Mouse (Mus musculus) heart, postnatal 0 days (tissue): Measurements from ENCODE around the gene Gltp. TPM values are rescaled to one million over a fixed set of nuclear protein-coding genes. Genes with fewer than 3 reads are reported as not detected.

ENCODE experiments used
- ATAC-seq: fragments of 200-750 bp; cut with Nextera tagmentation; 2 replicates; pipeline ENCODE4 v1.8.0; 2017; ENCODE audit warnings: low read depth, moderate number of reproducible peaks, moderate library complexity; ENCODE audit not compliant: insufficient read depth
- DNase-seq: peaks from one replicate; pipeline ENCODE4 v3.0.0-alpha.2; 2016; ENCODE audit warnings: low spot score
- H3K27ac ChIP-seq: fragments of 300-500 bp; sonication (generic); 2 replicates; pipeline ENCODE4 v1.5.1; 2014; ENCODE audit warnings: low read depth, mild to moderate bottlenecking
- H3K27me3 ChIP-seq: fragments of 300-500 bp; sonication (generic); 2 replicates; pipeline ENCODE4 v1.6.1; 2014; ENCODE audit warnings: low read length, mixed read lengths; ENCODE audit not compliant: control insufficient read depth, insufficient read depth
- H3K36me3 ChIP-seq: fragments of 300-500 bp; sonication (generic); replicated peaks from 2 replicates; pipeline ENCODE4 v1.6.1; 2014; ENCODE audit warnings: low read length, mixed read lengths; ENCODE audit not compliant: control insufficient read depth, insufficient read depth
- H3K4me1 ChIP-seq: fragments of 300-500 bp; sonication (generic); 2 replicates; pipeline ENCODE4 v1.6.1; 2014; ENCODE audit warnings: antibody characterized with exemption; ENCODE audit not compliant: control insufficient read depth, insufficient read depth
- H3K4me2 ChIP-seq: fragments of 300-500 bp; sonication (generic); 2 replicates; pipeline ENCODE4 v1.6.1; 2014; ENCODE audit warnings: low read depth, mild to moderate bottlenecking, low read length, moderate library complexity
- H3K4me3 ChIP-seq: fragments of 300-500 bp; sonication (generic); 2 replicates; pipeline ENCODE4 v1.5.1; 2014; ENCODE audit warnings: low read depth, low read length
- H3K9ac ChIP-seq: fragments of 300-500 bp; sonication (generic); replicated peaks from 2 replicates; pipeline ENCODE4 v1.6.1; 2014; ENCODE audit warnings: low read depth, low read length, mixed read lengths
- H3K9me3 ChIP-seq: fragments of 300-500 bp; sonication (generic); replicated peaks from 2 replicates; pipeline ENCODE4 v1.6.1; 2016; ENCODE audit warnings: low read length; ENCODE audit not compliant: control insufficient read depth
- CTCF ChIP-seq: IDR thresholded peaks from 2 replicates; pipeline ENCODE4 v1.5.1; 2016; ENCODE audit warnings: antibody characterized with exemption, control low read depth, low read depth
- EP300 ChIP-seq: IDR thresholded peaks from 2 replicates; pipeline ENCODE4 v1.6.1; 2016; ENCODE audit warnings: antibody characterized with exemption, low read depth
- WGBS: fragments of 180-500 bp; shearing (Covaris S2); extraction: QIAGEN DNeasy Blood & Tissue Kit; methylation state at CpG from one replicate; pipeline ENCODE4 v1.1.7; 2014; 5-methylcytosine and 5-hydroxymethylcytosine counted together
- polyA plus RNA-seq: library from polyadenylated mRNA; unstranded; fragments of >200 nt; fragmentation: Nextera tagmentation; extraction: Ambion mirVana; gene quantifications from 2 replicates; pipeline ENCODE4 v1.2.1, GENCODE M21; 2015
- total RNA-seq: library from RNA; depleted of rRNA; stranded (reverse); fragments of >200 nt; gene quantifications from 2 replicates; pipeline ENCODE4 v1.2.3, GENCODE M21; 2014; ENCODE audit warnings: low replicate concordance

Gene Gltp
- total and polyA plus RNA-seq, 2 experiments from 2014 or later = 32.0 to 45.3 TPM

GRCm38 (mm10) chr5:114719928-114720270 is 29.1 kb upstream of the Gltp start:
- Histone ChIP-seq H3K27ac (no peak overlapping the region), H3K9me3 (no peaks in the 10 kb centered on the region; the same call in 1 of the 2 replicates), H3K4me2 (no peak overlapping the region), H3K4me3 (no peak overlapping the region), H3K36me3 (peaks cover 75% of the 10 kb centered on the region), H3K9ac (no peak overlapping the region), H3K27me3 (no peaks in the 10 kb centered on the region), H3K4me1 (no peaks in the 10 kb centered on the region)
- TF ChIP-seq EP300 (no peak), CTCF (no peak)
- WGBS = 87% methylated on average over 6 of the region's 6 CpGs
- ATAC-seq = no peak
- no peak for DNase-seq

- Histone ChIP-seq H3K4me1 (no peaks in the 10 kb centered on the region), H3K4me2 (no peak overlapping the region), H3K27me3 (no peaks in the 10 kb centered on the region), H3K9me3 (no peaks in the 10 kb centered on the region; the same call in 1 of the 2 replicates), H3K27ac (no peak overlapping the region), H3K4me3 (no peak overlapping the region), H3K36me3 (peaks cover 81% of the 10 kb centered on the region), H3K9ac (no peak overlapping the region)
- DNase-seq (no peak), ATAC-seq (no peak)
- WGBS = 82% methylated on average over 20 of the region's 20 CpGs
- TF ChIP-seq CTCF = no peak
- TF ChIP-seq EP300 = no peak
Measured at GRCm38 (mm10) chr5:114719003-114719927, 28.5 kb upstream of the Gltp start.

GRCm38 (mm10) chr5:114718483-114718882 is 27.7 kb upstream of the Gltp start:
- no peak overlapping the region for H3K27ac ChIP-seq
- no peaks in the 10 kb centered on the region for H3K27me3 ChIP-seq
- no peak overlapping the region for H3K4me2 ChIP-seq
- TF ChIP-seq CTCF (no peak), EP300 (no peak)
- 81% methylated on average over 13 of the region's 13 CpGs for WGBS
- no peaks in the 10 kb centered on the region for H3K4me1 ChIP-seq
- peaks cover 89% of the 10 kb centered on the region for H3K36me3 ChIP-seq
- no peak for DNase-seq
- H3K9ac ChIP-seq = no peak overlapping the region
- no peak for ATAC-seq
- H3K9me3 ChIP-seq = no peaks in the 10 kb centered on the region
- H3K4me3 ChIP-seq = no peak overlapping the region

GRCm38 (mm10) chr5:114717937-114718336 is 27.2 kb upstream of the Gltp start:
- Histone ChIP-seq H3K9me3 (no peaks in the 10 kb centered on the region), H3K9ac (no peak overlapping the region), H3K4me1 (no peaks in the 10 kb centered on the region), H3K36me3 (peaks cover 94% of the 10 kb centered on the region), H3K4me2 (no peak overlapping the region), H3K4me3 (no peak overlapping the region), H3K27ac (no peak overlapping the region), H3K27me3 (no peaks in the 10 kb centered on the region)
- ATAC-seq (no peak), DNase-seq (no peak)
- TF ChIP-seq EP300 = no peak
- TF ChIP-seq CTCF = no peak
- WGBS = 93% methylated on average over 8 of the region's 8 CpGs

GRCm38 (mm10) chr5:114717292-114717691 is 26.5 kb upstream of the Gltp start:
- Histone ChIP-seq H3K9me3 (no peaks in the 10 kb centered on the region), H3K9ac (no peak overlapping the region), H3K36me3 (peaks cover 95% of the 10 kb centered on the region), H3K4me1 (no peaks in the 10 kb centered on the region), H3K4me3 (no peak overlapping the region), H3K4me2 (no peak overlapping the region), H3K27ac (no peak overlapping the region), H3K27me3 (no peaks in the 10 kb centered on the region)
- no peak for TF ChIP-seq CTCF
- no peak for TF ChIP-seq EP300
- 90% methylated on average over 12 of the region's 12 CpGs for WGBS
- DNase-seq (no peak), ATAC-seq (no peak)

GRCm38 (mm10) chr5:114714551-114714950 is 23.8 kb upstream of the Gltp start:
- Histone ChIP-seq H3K36me3 (peaks cover 87% of the 10 kb centered on the region), H3K9ac (no peak overlapping the region), H3K4me2 (no peak overlapping the region), H3K4me3 (no peak overlapping the region), H3K4me1 (no peaks in the 10 kb centered on the region), H3K27ac (no peak overlapping the region), H3K9me3 (no peaks in the 10 kb centered on the region), H3K27me3 (no peaks in the 10 kb centered on the region)
- no peak for ATAC-seq
- DNase-seq = no peak
- TF ChIP-seq CTCF (no peak), EP300 (no peak)
- 93% methylated on average over 18 of the region's 18 CpGs for WGBS
